ENCODE assay signal across 11 mouse cellular contexts in the genomic region with DNA sequence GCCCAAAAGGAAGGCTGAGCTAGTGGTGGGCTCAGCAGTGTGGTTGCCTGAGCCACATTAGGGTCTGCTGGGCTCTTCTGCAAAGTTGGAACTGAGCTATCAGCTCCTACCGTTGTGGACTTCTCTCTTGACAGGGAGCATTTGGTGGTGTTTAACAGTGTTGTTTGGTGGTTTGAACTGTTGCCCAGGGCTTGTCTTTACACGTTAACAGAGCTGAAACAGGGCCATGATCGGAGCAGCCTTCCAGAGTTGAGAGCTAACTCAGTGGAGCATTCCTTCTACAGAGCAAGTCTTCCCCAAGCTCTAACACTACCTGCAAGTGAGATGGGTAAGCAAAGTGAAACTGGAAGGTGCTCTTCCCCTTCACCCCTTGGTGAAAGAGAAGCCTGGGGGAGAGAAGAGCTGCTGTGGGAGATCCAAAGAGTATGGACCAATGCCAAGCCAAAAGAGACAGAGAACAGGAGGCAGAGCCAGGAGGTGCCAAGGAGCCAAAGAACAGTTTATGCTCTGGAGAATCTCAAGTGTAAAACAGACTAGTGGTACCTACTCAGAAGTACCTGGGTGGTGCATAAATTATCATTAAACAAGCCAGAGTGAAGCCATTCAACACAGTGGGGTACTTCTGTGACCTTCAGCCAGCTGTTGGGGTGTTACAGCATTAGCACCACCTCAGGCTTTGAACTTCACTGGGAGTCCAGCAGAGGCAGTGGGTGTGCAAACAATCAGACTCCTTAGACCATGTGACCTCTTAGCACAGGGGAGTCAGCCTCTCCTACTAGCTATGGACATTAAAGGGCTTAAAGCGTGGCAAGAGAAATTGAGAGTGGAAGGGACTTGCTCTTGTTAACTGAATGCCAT.
DNase-seq lines count a peak whose midpoint lies in the region; ATAC-seq lines count a peak whose summit lies in the region.
"Had no signal": no experiment of that assay in that cellular context is flagged by ENCODE, and none has a peak within 500 bp of the region (broad histone marks: within the 10 kb centered on the region; RNA-seq: fewer than 3 reads in every experiment).

No protein-coding gene starts in this region.

- intact Hi-C loops in left cerebral cortex, postnatal 4 days (cut with DNase I), result no loop called here
- intact Hi-C loops in left cerebral cortex, postnatal 36 days (cut with DNase I), result no loop called here

- no peak for ATAC-seq in cerebellum, adult (ENCODE audit: insufficient number of reproducible peaks, low FRiP score, low TSS enrichment)
- ATAC-seq: midbrain, embryonic 13.5 days had no signal

- DNase-seq in cerebellum, postnatal 14 days, result peak; percentile 19 to 23
- no peak for DNase-seq in cerebellum, adult 11-12 months
- DNase-seq in left cerebral cortex, postnatal 4 days, result peak; percentile 31
- DNase-seq in left cerebral cortex, postnatal 36 days (ENCODE audit: low spot score in 2 of 2), result no peak
- DNase-seq in ZHBTc4 (ENCODE audit: low read depth, low spot score), result peak; percentile 45
- DNase-seq in kidney, postnatal 4 days, result peak; percentile 15 to 26
- DNase-seq in retina, postnatal 1 day, result no peak
- DNase-seq: gastrocnemius, adult 2 months; liver had no signal

Comparison
In these comparisons a context has a peak if more than half of its experiments do, and no peak if none do; other contexts are left out.
1. DNase-seq: peak in cerebellum, postnatal 14 days (2 of 2), left cerebral cortex, postnatal 4 days (single experiment), ZHBTc4 (single experiment) and kidney, postnatal 4 days (2 of 2); none in cerebellum, adult 11-12 months (single experiment), left cerebral cortex, postnatal 36 days (0 of 2) and retina, postnatal 1 day (single experiment).